Mouse (Mus musculus) myocyte (in vitro differentiated cells): ENCODE data around the gene Cpox.

Experiments used
- MYOD1 ChIP-seq, 3 experiments: IDR thresholded peaks; one replicate each; pipeline ENCODE4 v1.6.1; 2011; ENCODE audit warnings: control low read depth in 2 of 3, low read depth in 2 of 3, mild to moderate bottlenecking in 2 of 3, moderate library complexity in 1 of 3; ENCODE audit not compliant: insufficient read length in 2 of 3, control insufficient read depth in 1 of 3
- SRF ChIP-seq: IDR thresholded peaks from one replicate; pipeline ENCODE4 v1.6.1; 2011; ENCODE audit warnings: low read depth; ENCODE audit not compliant: control insufficient read depth, insufficient read length
- TCF12 ChIP-seq: IDR thresholded peaks from one replicate; pipeline ENCODE4 v1.6.1; 2011; ENCODE audit warnings: mild to moderate bottlenecking, control low read depth; ENCODE audit not compliant: poor library complexity, insufficient read depth, severe bottlenecking

- TF ChIP-seq TCF12 (no peak), SRF (no peak), MYOD1 (IDR thresholded peaks at IDR 0.05; ENCODE audit: control insufficient read depth in 1 of 3, insufficient read length in 2 of 3, low read depth in 2 of 3) (no peak)
Measured at GRCm38 (mm10) chr16:58701779-58702178, 31.7 kb downstream of the Cpox start.
